Mouse (Mus musculus): Measurements from ENCODE around the gene B3gnt2. TPM values are rescaled to one million over a fixed set of nuclear protein-coding genes. Genes with fewer than 3 reads are reported as not detected.

The B3gnt2 gene
- polyA plus RNA-seq, 1 experiment from 2014 or later, result 2.7 TPM

DNA sequence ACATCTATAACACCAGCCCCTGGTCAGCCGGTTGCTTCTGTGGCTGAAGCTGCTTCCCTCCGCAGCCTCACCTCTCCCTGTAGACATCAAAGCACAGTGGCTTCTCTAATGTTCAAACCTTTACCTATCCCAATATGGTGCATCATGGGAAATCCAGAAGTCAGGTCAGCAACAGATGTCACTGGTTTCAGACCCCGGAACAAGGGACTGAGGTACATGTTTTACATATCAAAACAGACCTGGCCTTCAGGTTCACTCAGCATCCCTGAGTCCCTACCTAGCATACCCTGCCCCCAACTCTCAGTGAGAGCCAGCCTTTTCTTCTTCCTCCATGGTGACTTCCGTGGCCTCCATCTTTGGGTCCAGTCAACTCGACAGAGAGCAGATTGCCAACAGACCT, 61.8 kb downstream of the B3gnt2 start:
- H3K4me2 ChIP-seq (ENCODE audit: low read depth, low read length), result no peak overlapping the region
- no peak overlapping the region for H3K9ac ChIP-seq (replicated peaks; ENCODE audit: low read length)
- H3K9me3 ChIP-seq (replicated peaks; ENCODE audit: control insufficient read depth, low read length), result no peaks in the 10 kb centered on the region
- no peaks in the 10 kb centered on the region for H3K4me1 ChIP-seq (ENCODE audit: control insufficient read depth, insufficient read depth, low read length)
- no peak overlapping the region for H3K4me3 ChIP-seq (ENCODE audit: low read depth, low read length)
- H3K27me3 ChIP-seq (ENCODE audit: control insufficient read depth, insufficient read depth, low read length), result no peaks in the 10 kb centered on the region
- WGBS, result 65% methylated on average over 5 of the region's 5 CpGs
- no peak overlapping the region for H3K27ac ChIP-seq (replicated peaks; ENCODE audit: low read depth, low read length)
- DNase-seq (ENCODE audit: low spot score), result no peak
- ATAC-seq (replicated peaks; ENCODE audit: insufficient number of reproducible peaks, low FRiP score, low TSS enrichment, low read depth), result no peak
- no peaks in the 10 kb centered on the region for H3K36me3 ChIP-seq (replicated peaks; ENCODE audit: control insufficient read depth, insufficient read depth, low read depth, low read length)

DNA sequence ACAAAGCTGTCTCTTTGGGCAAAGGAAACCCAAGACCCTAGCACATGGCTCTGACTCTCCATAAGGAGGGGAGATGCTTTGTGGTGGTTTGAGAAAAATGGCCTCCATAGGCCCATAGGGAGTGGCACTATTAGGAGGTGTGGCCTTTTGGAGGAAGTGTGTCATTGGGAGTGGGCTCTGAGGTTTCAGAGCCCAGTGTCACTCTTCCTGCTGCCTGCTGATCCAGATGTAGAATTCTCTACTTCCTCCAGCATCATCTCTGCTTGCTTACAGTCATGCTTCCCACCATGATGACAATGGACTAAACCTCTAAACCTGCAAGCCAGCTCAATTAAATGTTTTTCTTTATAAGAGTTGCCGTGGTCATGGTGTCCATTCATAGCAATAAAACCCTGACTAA, 66.0 kb downstream of the B3gnt2 start:
- 96% methylated on average over 1 of the region's 1 CpGs for WGBS
- H3K4me3 ChIP-seq (ENCODE audit: low read depth, low read length), result no peak overlapping the region
- H3K4me1 ChIP-seq (ENCODE audit: control insufficient read depth, insufficient read depth, low read length), result no peaks in the 10 kb centered on the region
- DNase-seq (ENCODE audit: low spot score), result no peak
- H3K9me3 ChIP-seq (replicated peaks; ENCODE audit: control insufficient read depth, low read length), result no peaks in the 10 kb centered on the region
- no peaks in the 10 kb centered on the region for H3K27me3 ChIP-seq (ENCODE audit: control insufficient read depth, insufficient read depth, low read length)
- ATAC-seq (replicated peaks; ENCODE audit: insufficient number of reproducible peaks, low FRiP score, low TSS enrichment, low read depth), result no peak
- H3K4me2 ChIP-seq (ENCODE audit: low read depth, low read length), result no peak overlapping the region
- no peak overlapping the region for H3K9ac ChIP-seq (replicated peaks; ENCODE audit: low read length)
- no peaks in the 10 kb centered on the region for H3K36me3 ChIP-seq (replicated peaks; ENCODE audit: control insufficient read depth, insufficient read depth, low read depth, low read length)
- no peak overlapping the region for H3K27ac ChIP-seq (replicated peaks; ENCODE audit: low read depth, low read length)

DNA sequence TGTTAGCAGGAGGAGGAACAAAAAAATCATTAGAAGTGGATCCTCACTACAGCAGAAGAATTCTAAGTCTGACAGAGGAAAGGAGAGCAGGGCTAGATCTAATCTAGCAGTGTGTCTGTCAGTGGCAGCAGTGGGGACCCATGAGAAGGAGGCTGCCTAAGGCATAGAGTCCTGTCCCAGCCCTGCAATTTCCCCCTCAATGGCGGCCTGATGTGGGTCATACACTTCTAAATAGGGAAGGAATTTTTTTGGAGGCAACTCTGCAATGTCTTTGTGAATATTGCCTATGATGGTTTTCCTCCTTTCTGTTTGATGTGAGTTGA, 66.9 kb downstream of the B3gnt2 start:
- no peak overlapping the region for H3K4me2 ChIP-seq (ENCODE audit: low read depth, low read length)
- H3K27ac ChIP-seq (replicated peaks; ENCODE audit: low read depth, low read length), result no peak overlapping the region
- ATAC-seq (replicated peaks; ENCODE audit: insufficient number of reproducible peaks, low FRiP score, low TSS enrichment, low read depth), result no peak
- no peaks in the 10 kb centered on the region for H3K4me1 ChIP-seq (ENCODE audit: control insufficient read depth, insufficient read depth, low read length)
- no peak overlapping the region for H3K4me3 ChIP-seq (ENCODE audit: low read depth, low read length)
- no peaks in the 10 kb centered on the region for H3K9me3 ChIP-seq (replicated peaks; ENCODE audit: control insufficient read depth, low read length)
- H3K9ac ChIP-seq (replicated peaks; ENCODE audit: low read length), result no peak overlapping the region
- no peaks in the 10 kb centered on the region for H3K36me3 ChIP-seq (replicated peaks; ENCODE audit: control insufficient read depth, insufficient read depth, low read depth, low read length)
- 87% methylated on average over 1 of the region's 1 CpGs for WGBS
- no peak for DNase-seq (ENCODE audit: low spot score)
- no peaks in the 10 kb centered on the region for H3K27me3 ChIP-seq (ENCODE audit: control insufficient read depth, insufficient read depth, low read length)

DNA sequence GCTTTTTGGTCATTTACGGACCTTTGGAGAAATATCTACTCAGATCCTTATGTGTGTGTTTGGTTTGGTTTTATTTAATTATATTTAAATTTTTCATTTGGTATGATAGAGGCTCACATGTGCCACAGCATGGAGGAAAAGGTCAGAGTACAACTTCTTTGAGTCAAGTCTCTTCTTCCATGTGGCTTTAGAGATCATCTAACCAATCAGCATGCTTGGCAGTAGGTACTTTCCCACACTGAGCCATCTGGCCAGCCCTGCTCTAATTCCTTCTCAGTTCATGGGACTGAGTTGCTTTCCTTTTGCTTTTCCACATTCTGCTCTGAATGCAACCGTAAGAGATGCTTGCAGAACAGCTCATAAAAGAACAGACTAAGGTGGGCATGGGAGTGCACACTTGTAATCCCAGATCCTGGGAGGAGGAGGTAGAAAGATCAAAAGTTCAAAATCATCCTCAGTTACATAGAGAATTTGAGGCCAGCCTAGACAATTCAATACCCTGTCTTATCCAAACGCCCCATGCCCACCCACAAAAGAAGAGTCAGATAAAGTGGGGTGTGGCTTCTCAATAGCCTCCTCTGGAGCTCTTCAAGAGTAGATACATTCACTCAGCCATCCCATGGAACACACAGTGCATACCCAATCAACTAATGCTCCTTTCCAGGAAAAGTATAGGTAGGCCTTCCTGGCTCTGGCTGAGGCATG, 67.4 kb downstream of the B3gnt2 start:
- Histone ChIP-seq H3K4me2 (ENCODE audit: low read depth, low read length) (no peak overlapping the region), H3K9me3 (replicated peaks; ENCODE audit: control insufficient read depth, low read length) (no peaks in the 10 kb centered on the region), H3K9ac (replicated peaks; ENCODE audit: low read length) (no peak overlapping the region), H3K27ac (replicated peaks; ENCODE audit: low read depth, low read length) (no peak overlapping the region), H3K27me3 (ENCODE audit: control insufficient read depth, insufficient read depth, low read length) (no peaks in the 10 kb centered on the region), H3K4me1 (ENCODE audit: control insufficient read depth, insufficient read depth, low read length) (no peaks in the 10 kb centered on the region), H3K36me3 (replicated peaks; ENCODE audit: control insufficient read depth, insufficient read depth, low read depth, low read length) (no peaks in the 10 kb centered on the region), H3K4me3 (ENCODE audit: low read depth, low read length) (no peak overlapping the region)
- 84% methylated on average over 3 of the region's 3 CpGs for WGBS
- DNase-seq (ENCODE audit: low spot score), result no peak
- ATAC-seq (replicated peaks; ENCODE audit: insufficient number of reproducible peaks, low FRiP score, low TSS enrichment, low read depth), result no peak

DNA sequence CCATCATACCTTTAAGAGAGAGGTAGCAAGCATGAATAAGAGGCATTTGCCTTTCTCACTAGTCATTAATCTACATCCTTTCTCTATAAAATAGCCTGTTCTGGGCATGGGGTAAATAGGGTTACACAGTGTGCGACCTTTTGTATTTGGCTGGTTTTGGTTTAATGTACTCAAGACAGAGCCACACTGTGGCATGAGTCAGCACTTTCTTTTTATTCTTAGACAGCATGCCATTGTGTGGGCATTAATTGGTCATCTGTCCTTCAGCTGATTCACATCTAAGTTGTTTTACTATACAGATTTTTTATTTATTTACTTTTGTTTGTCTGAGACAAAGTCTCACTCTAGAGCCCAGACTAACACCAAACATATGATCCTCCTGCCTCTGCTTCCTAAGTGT, 68.6 kb downstream of the B3gnt2 start:
- no peaks in the 10 kb centered on the region for H3K27me3 ChIP-seq (ENCODE audit: control insufficient read depth, insufficient read depth, low read length)
- no peak overlapping the region for H3K27ac ChIP-seq (replicated peaks; ENCODE audit: low read depth, low read length)
- 93% methylated on average over 1 of the region's 1 CpGs for WGBS
- H3K4me1 ChIP-seq (ENCODE audit: control insufficient read depth, insufficient read depth, low read length), result no peaks in the 10 kb centered on the region
- H3K4me3 ChIP-seq (ENCODE audit: low read depth, low read length), result no peak overlapping the region
- H3K36me3 ChIP-seq (replicated peaks; ENCODE audit: control insufficient read depth, insufficient read depth, low read depth, low read length), result no peaks in the 10 kb centered on the region
- no peak overlapping the region for H3K9ac ChIP-seq (replicated peaks; ENCODE audit: low read length)
- H3K9me3 ChIP-seq (replicated peaks; ENCODE audit: control insufficient read depth, low read length), result no peaks in the 10 kb centered on the region
- no peak for ATAC-seq (replicated peaks; ENCODE audit: insufficient number of reproducible peaks, low FRiP score, low TSS enrichment, low read depth)
- DNase-seq (ENCODE audit: low spot score), result no peak
- no peak overlapping the region for H3K4me2 ChIP-seq (ENCODE audit: low read depth, low read length)

DNA sequence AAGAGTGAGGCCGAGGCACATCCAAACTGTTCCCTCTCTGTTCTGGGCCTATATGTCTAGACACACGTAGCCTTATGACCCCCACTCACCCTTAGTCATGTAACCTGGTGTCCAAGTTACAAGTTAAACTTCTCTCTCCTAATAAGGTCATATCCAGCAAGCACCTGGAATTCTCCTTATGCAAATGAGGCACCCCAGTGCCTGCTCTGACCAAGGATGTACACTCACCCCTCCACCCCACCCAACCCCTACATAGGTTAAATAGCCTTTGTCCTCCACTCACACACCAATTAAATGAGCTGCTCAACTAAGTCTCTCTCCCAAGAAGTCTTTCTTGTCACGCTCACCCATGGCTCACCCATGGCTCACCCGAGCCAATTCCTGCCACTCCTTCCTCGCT, 69.0 kb downstream of the B3gnt2 start:
- WGBS, result 91% methylated on average over 5 of the region's 5 CpGs
- no peaks in the 10 kb centered on the region for H3K4me1 ChIP-seq (ENCODE audit: control insufficient read depth, insufficient read depth, low read length)
- H3K9me3 ChIP-seq (replicated peaks; ENCODE audit: control insufficient read depth, low read length), result no peaks in the 10 kb centered on the region
- no peak overlapping the region for H3K4me2 ChIP-seq (ENCODE audit: low read depth, low read length)
- no peaks in the 10 kb centered on the region for H3K36me3 ChIP-seq (replicated peaks; ENCODE audit: control insufficient read depth, insufficient read depth, low read depth, low read length)
- no peak overlapping the region for H3K9ac ChIP-seq (replicated peaks; ENCODE audit: low read length)
- ATAC-seq (replicated peaks; ENCODE audit: insufficient number of reproducible peaks, low FRiP score, low TSS enrichment, low read depth) (no peak), DNase-seq (ENCODE audit: low spot score) (no peak)
- no peaks in the 10 kb centered on the region for H3K27me3 ChIP-seq (ENCODE audit: control insufficient read depth, insufficient read depth, low read length)
- no peak overlapping the region for H3K27ac ChIP-seq (replicated peaks; ENCODE audit: low read depth, low read length)
- H3K4me3 ChIP-seq (ENCODE audit: low read depth, low read length), result no peak overlapping the region

DNA sequence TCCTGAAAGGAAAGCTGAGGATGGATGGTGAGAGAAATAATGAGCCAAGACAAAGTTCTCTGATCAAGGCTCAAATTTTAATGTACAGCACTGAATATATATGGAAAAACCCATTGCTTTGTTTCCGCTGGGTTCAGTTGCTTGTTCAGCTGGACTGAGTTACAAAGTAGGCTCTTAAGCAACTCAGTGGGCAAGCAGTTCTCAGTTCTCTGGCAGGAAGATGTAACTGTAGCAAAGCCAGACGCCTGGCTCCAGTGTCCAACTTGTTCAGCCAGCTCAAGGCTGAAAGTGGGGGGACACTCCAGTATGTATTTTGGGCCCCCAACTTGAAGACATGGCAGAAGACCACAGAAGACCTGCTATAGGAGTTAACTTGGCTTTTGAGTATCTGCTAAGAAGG, 72.9 kb downstream of the B3gnt2 start:
- DNase-seq (ENCODE audit: low spot score), result no peak
- Histone ChIP-seq H3K4me3 (ENCODE audit: low read depth, low read length) (no peak overlapping the region), H3K9me3 (replicated peaks; ENCODE audit: control insufficient read depth, low read length) (no peaks in the 10 kb centered on the region), H3K27ac (replicated peaks; ENCODE audit: low read depth, low read length) (no peak overlapping the region), H3K4me2 (ENCODE audit: low read depth, low read length) (no peak overlapping the region), H3K4me1 (ENCODE audit: control insufficient read depth, insufficient read depth, low read length) (no peaks in the 10 kb centered on the region), H3K27me3 (ENCODE audit: control insufficient read depth, insufficient read depth, low read length) (no peaks in the 10 kb centered on the region), H3K9ac (replicated peaks; ENCODE audit: low read length) (no peak overlapping the region), H3K36me3 (replicated peaks; ENCODE audit: control insufficient read depth, insufficient read depth, low read depth, low read length) (no peaks in the 10 kb centered on the region)
- no peak for ATAC-seq (replicated peaks; ENCODE audit: insufficient number of reproducible peaks, low FRiP score, low TSS enrichment, low read depth)
- WGBS, result 78% methylated on average over 2 of the region's 2 CpGs

DNA sequence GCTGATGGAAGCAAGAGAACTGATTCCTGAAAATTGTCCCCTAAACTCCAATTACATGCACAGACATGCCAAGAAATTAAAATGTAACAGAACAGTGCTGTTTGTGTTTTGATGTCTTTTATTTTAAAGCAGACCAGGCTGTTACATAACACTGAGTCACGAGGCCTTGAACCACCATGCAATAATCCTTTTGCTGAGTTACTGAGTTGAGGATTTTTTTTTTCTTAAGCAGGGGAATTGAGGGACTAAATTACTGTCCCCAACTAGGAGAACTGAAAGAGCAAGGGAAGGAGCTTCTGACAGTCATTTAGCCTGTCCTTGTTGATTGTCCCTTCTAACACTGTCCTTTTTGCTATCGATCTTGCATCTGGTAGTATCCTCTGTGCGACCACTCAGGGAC, 76.3 kb downstream of the B3gnt2 start:
- Histone ChIP-seq H3K4me3 (ENCODE audit: low read depth, low read length) (no peak overlapping the region), H3K4me2 (ENCODE audit: low read depth, low read length) (no peak overlapping the region), H3K36me3 (replicated peaks; ENCODE audit: control insufficient read depth, insufficient read depth, low read depth, low read length) (no peaks in the 10 kb centered on the region), H3K27me3 (ENCODE audit: control insufficient read depth, insufficient read depth, low read length) (no peaks in the 10 kb centered on the region), H3K9me3 (replicated peaks; ENCODE audit: control insufficient read depth, low read length) (no peaks in the 10 kb centered on the region), H3K4me1 (ENCODE audit: control insufficient read depth, insufficient read depth, low read length) (no peaks in the 10 kb centered on the region), H3K27ac (replicated peaks; ENCODE audit: low read depth, low read length) (no peak overlapping the region), H3K9ac (replicated peaks; ENCODE audit: low read length) (no peak overlapping the region)
- DNase-seq (ENCODE audit: low spot score) (no peak), ATAC-seq (replicated peaks; ENCODE audit: insufficient number of reproducible peaks, low FRiP score, low TSS enrichment, low read depth) (no peak)
- WGBS, result 85% methylated on average over 3 of the region's 3 CpGs

Measured in embryonic facial prominence, embryonic 11.5 days (tissue).